Mouse (Mus musculus) forebrain, embryonic 14.5 days (tissue): ENCODE results near the gene Samd4. TPM values are rescaled to one million over a fixed set of nuclear protein-coding genes. Genes with fewer than 3 reads are reported as not detected.
A peak's percentile ranks its signal among the peaks of the same experiment; 100 is the strongest.

ENCODE experiments used
- ATAC-seq: fragments of 200-750 bp; cut with Nextera tagmentation; 2 replicates; pipeline ENCODE4 v1.8.0; 2017; ENCODE audit warnings: mild to moderate bottlenecking, moderate library complexity
- DNase-seq: peaks from one replicate; pipeline ENCODE4 v3.0.0-alpha.2; 2015; ENCODE audit warnings: low spot score
- H3K27ac ChIP-seq: fragments of 300-500 bp; sonication (generic); 2 replicates; pipeline ENCODE4 v1.5.1; 2014; ENCODE audit warnings: low read depth, mild to moderate bottlenecking, control low read depth, low read length, moderate library complexity
- H3K27me3 ChIP-seq: fragments of 300-500 bp; sonication (generic); replicated peaks from 2 replicates; pipeline ENCODE4 v1.6.1; 2014; ENCODE audit warnings: low read length, control low read depth, mixed read lengths; ENCODE audit not compliant: control insufficient read depth, insufficient read depth
- H3K36me3 ChIP-seq: fragments of 300-500 bp; sonication (generic); 2 replicates; pipeline ENCODE4 v1.6.1; 2014; ENCODE audit warnings: low read length, control low read depth; ENCODE audit not compliant: control insufficient read depth, insufficient read depth
- H3K4me1 ChIP-seq: fragments of 300-500 bp; sonication (generic); 2 replicates; pipeline ENCODE4 v1.6.1; 2014; ENCODE audit warnings: antibody characterized with exemption, low read length, control low read depth; ENCODE audit not compliant: control insufficient read depth, insufficient read depth
- H3K4me2 ChIP-seq: fragments of 300-500 bp; sonication (generic); 2 replicates; pipeline ENCODE4 v1.6.1; 2014; ENCODE audit warnings: mild to moderate bottlenecking, control low read depth, low read length
- H3K4me3 ChIP-seq: fragments of 300-500 bp; sonication (generic); 2 replicates; pipeline ENCODE4 v1.5.1; 2014; ENCODE audit warnings: low read depth, low read length, control low read depth
- H3K9ac ChIP-seq: fragments of 300-500 bp; sonication (generic); 2 replicates; pipeline ENCODE4 v1.6.1; 2014; ENCODE audit warnings: mild to moderate bottlenecking, low read length, control low read depth, moderate library complexity
- H3K9me3 ChIP-seq: fragments of 300-500 bp; sonication (generic); replicated peaks from 2 replicates; pipeline ENCODE4 v1.6.1; 2016; ENCODE audit warnings: low read length, control low read depth, mixed read lengths; ENCODE audit not compliant: control insufficient read depth
- WGBS: fragments of 180-500 bp; shearing (Covaris S2); extraction: QIAGEN DNeasy Blood & Tissue Kit; methylation state at CpG from one replicate; pipeline ENCODE4 v1.1.7; 2014; 5-methylcytosine and 5-hydroxymethylcytosine counted together
- polyA plus RNA-seq: library from polyadenylated mRNA; unstranded; fragments of >200 nt; fragmentation: Nextera tagmentation; extraction: Ambion mirVana; gene quantifications from 2 replicates; pipeline ENCODE4 v1.2.1, GENCODE M21; 2014

Samd4 gene
- polyA plus RNA-seq, 1 experiment from 2014 or later, result 3.6 TPM

GRCm38 (mm10) chr14:47075010-47075677 lies 192.5 kb downstream of the Samd4 start:
- 89% methylated on average over 14 of the region's 14 CpGs for WGBS
- no peak for DNase-seq

GRCm38 (mm10) chr14:47075856-47076255 lies 193.2 kb downstream of the Samd4 start:
- H3K9me3 ChIP-seq, result no peaks in the 10 kb centered on the region
- no peaks in the 10 kb centered on the region for H3K36me3 ChIP-seq
- no peaks in the 10 kb centered on the region for H3K4me1 ChIP-seq
- DNase-seq (no peak), ATAC-seq (no peak)
- no peak overlapping the region for H3K4me3 ChIP-seq
- no peaks in the 10 kb centered on the region for H3K27me3 ChIP-seq
- 90% methylated on average over 5 of the region's 5 CpGs for WGBS
- no peak overlapping the region for H3K27ac ChIP-seq
- no peak overlapping the region for H3K9ac ChIP-seq
- no peak overlapping the region for H3K4me2 ChIP-seq

More at GRCm38 (mm10) chr14:47075010-47075677, 192.5 kb downstream of the Samd4 start:
- ATAC-seq, result no peak
- no peak overlapping the region for H3K27ac ChIP-seq
- no peak overlapping the region for H3K4me2 ChIP-seq
- no peaks in the 10 kb centered on the region for H3K9me3 ChIP-seq
- H3K4me3 ChIP-seq, result no peak overlapping the region
- H3K36me3 ChIP-seq, result no peaks in the 10 kb centered on the region
- H3K27me3 ChIP-seq, result no peaks in the 10 kb centered on the region
- H3K9ac ChIP-seq, result no peak overlapping the region
- H3K4me1 ChIP-seq, result no peaks in the 10 kb centered on the region

GRCm38 (mm10) chr14:47076956-47077575 lies 194.4 kb downstream of the Samd4 start:
- Histone ChIP-seq H3K27me3 (no peaks in the 10 kb centered on the region), H3K4me3 (no peak overlapping the region), H3K27ac (no peak overlapping the region), H3K4me1 (no peaks in the 10 kb centered on the region), H3K36me3 (no peaks in the 10 kb centered on the region), H3K9ac (no peak overlapping the region), H3K9me3 (no peaks in the 10 kb centered on the region), H3K4me2 (no peak overlapping the region)
- DNase-seq (no peak), ATAC-seq (no peak)
- whole genome bisulfite sequencing, result 93% methylated on average over 14 of the region's 14 CpGs

GRCm38 (mm10) chr14:47077576-47077970 lies 194.9 kb downstream of the Samd4 start:
- H3K4me1 ChIP-seq, result no peaks in the 10 kb centered on the region
- H3K4me2 ChIP-seq, result no peak overlapping the region
- H3K9ac ChIP-seq, result no peak overlapping the region
- DNase-seq (no peak), ATAC-seq (no peak)
- no peaks in the 10 kb centered on the region for H3K9me3 ChIP-seq
- no peaks in the 10 kb centered on the region for H3K27me3 ChIP-seq
- H3K27ac ChIP-seq, result no peak overlapping the region
- 96% methylated on average over 3 of the region's 3 CpGs for WGBS
- H3K4me3 ChIP-seq, result no peak overlapping the region
- no peaks in the 10 kb centered on the region for H3K36me3 ChIP-seq

DNA sequence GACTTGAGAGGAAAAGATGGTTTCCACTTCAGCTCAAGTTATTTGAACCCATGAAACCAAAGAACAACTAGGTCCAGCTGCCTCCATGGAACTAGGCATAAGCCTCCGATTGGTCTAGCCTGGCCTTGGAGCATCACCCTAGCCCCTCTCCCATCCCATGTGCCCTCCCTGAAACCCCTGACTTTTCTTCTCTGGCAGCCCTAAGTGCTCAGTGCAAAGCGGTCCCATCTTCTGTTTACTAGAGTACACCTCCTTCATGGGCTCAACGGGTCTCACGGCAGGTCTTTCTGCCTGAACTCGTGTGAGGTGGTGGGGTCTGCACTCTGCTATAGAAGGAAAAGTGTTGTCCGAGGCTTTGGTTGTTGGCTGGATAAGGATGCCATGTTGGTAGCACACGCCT lies 197.3 kb downstream of the Samd4 start:
- WGBS, result 95% methylated on average over 7 of the region's 7 CpGs

GRCm38 (mm10) chr14:47083311-47083710 lies 200.7 kb downstream of the Samd4 start:
- DNase-seq, result peak; percentile 58
- Histone ChIP-seq H3K27me3 (no peaks in the 10 kb centered on the region), H3K9ac (no peak overlapping the region), H3K4me2 (no peak overlapping the region), H3K36me3 (no peaks in the 10 kb centered on the region), H3K4me3 (no peak overlapping the region), H3K4me1 (peaks cover 8% of the 10 kb centered on the region; the same call in 1 of the 2 replicates), H3K9me3 (no peaks in the 10 kb centered on the region), H3K27ac (no peak overlapping the region)
- WGBS, result 69% methylated on average over 9 of the region's 9 CpGs
- no peak for ATAC-seq

More for the DNA sequence above, 197.3 kb downstream of the Samd4 start:
- no peaks in the 10 kb centered on the region for H3K27me3 ChIP-seq
- H3K4me2 ChIP-seq, result no peak overlapping the region
- no peak overlapping the region for H3K9ac ChIP-seq
- H3K4me3 ChIP-seq, result no peak overlapping the region
- no peak overlapping the region for H3K27ac ChIP-seq
- peaks cover 3% of the 10 kb centered on the region; the same call in 1 of the 2 replicates for H3K4me1 ChIP-seq
- ATAC-seq (no peak), DNase-seq (no peak)
- H3K9me3 ChIP-seq, result no peaks in the 10 kb centered on the region
- no peaks in the 10 kb centered on the region for H3K36me3 ChIP-seq

DNA sequence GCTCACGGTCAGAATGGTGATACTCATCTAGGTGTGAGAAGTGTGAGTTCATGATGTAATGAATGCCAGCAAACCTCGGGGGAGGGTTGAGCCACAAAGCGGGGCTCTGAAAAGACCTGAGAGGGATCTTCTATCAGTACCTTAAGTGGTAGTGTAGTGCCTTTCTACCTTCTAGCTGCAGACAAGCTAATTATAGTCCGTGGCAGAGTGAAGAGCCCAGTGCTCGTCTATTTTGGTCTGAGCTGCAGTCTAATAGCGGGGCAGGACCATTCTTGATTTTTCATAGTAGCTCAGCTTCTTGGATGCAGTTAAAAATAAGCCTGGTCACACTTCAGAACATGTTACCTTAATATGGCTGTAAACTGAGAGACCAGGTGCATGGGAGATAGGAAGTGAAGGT lies 201.2 kb downstream of the Samd4 start:
- WGBS, result 81% methylated on average over 6 of the region's 6 CpGs
- no peak for ATAC-seq

DNA sequence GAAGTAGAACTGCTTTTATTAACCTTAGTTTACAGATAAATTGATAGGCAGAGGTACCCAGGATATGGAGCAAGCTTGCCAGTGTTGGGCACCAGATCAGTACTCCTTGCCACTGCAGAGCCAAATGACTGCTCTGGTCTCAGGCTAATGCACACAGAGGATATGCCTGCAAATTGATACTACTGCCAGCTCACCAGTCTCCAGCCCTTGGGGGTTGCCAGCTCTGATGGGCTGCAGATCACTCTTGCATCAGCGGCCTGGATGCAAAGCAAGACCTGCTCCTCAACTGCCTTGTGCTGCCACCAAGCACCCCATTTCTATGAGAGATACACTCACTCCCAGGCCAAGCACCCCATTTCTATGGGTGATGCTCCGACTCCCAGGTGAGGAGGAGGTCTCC lies 202.0 kb downstream of the Samd4 start:
- H3K9me3 ChIP-seq, result no peaks in the 10 kb centered on the region
- no peak for DNase-seq
- no peaks in the 10 kb centered on the region for H3K36me3 ChIP-seq
- 86% methylated on average over 2 of the region's 2 CpGs for WGBS
- no peaks in the 10 kb centered on the region for H3K27me3 ChIP-seq
- H3K4me2 ChIP-seq, result no peak overlapping the region
- no peak for ATAC-seq
- no peak overlapping the region for H3K27ac ChIP-seq
- no peak overlapping the region for H3K4me3 ChIP-seq
- peaks cover 8% of the 10 kb centered on the region; the same call in 1 of the 2 replicates for H3K4me1 ChIP-seq
- H3K9ac ChIP-seq, result no peak overlapping the region

More for the DNA sequence above, 201.2 kb downstream of the Samd4 start:
- Histone ChIP-seq H3K4me1 (peaks cover 8% of the 10 kb centered on the region; the same call in 1 of the 2 replicates), H3K27me3 (no peaks in the 10 kb centered on the region), H3K9me3 (no peaks in the 10 kb centered on the region), H3K36me3 (no peaks in the 10 kb centered on the region), H3K4me3 (no peak overlapping the region), H3K27ac (no peak overlapping the region), H3K9ac (no peak overlapping the region), H3K4me2 (no peak overlapping the region)
- DNase-seq, result no peak

GRCm38 (mm10) chr14:47086123-47086522 lies 203.5 kb downstream of the Samd4 start:
- H3K9ac ChIP-seq, result no peak overlapping the region
- H3K36me3 ChIP-seq, result no peaks in the 10 kb centered on the region
- H3K9me3 ChIP-seq, result no peaks in the 10 kb centered on the region
- peaks cover 8% of the 10 kb centered on the region; the same call in 1 of the 2 replicates for H3K4me1 ChIP-seq
- no peak overlapping the region for H3K4me3 ChIP-seq
- DNase-seq, result no peak
- no peak for ATAC-seq
- H3K27ac ChIP-seq, result no peak overlapping the region
- H3K4me2 ChIP-seq, result no peak overlapping the region
- H3K27me3 ChIP-seq, result no peaks in the 10 kb centered on the region
- 73% methylated on average over 3 of the region's 3 CpGs for WGBS
